Mouse (Mus musculus) CH12.LX (cell line): ENCODE data around the gene Gm9803. TPM values are rescaled to one million over a fixed set of nuclear protein-coding genes. Genes with fewer than 3 reads are reported as not detected.

Source experiments
- DNase-seq: peaks from one replicate; pipeline ENCODE4 v3.0.0-alpha.2; 2013; ENCODE audit errors: extremely low read depth
- H3K27ac ChIP-seq: 2 replicates; pipeline ENCODE4 v1.5.1; 2012; ENCODE audit warnings: low read depth, mild to moderate bottlenecking, control low read depth, moderate library complexity; ENCODE audit not compliant: insufficient read depth
- H3K27me3 ChIP-seq: replicated peaks from 2 replicates; pipeline ENCODE3; 2012; ENCODE audit warnings: inconsistent platforms
- H3K36me3 ChIP-seq, 2 experiments: replicated peaks in 1 of 2; 2 replicates each; pipeline versions ENCODE3 to v1.6.1; 2012; ENCODE audit warnings: inconsistent platforms in 1 of 2, low read length in 1 of 2, mild to moderate bottlenecking in 1 of 2, mixed read lengths in 1 of 2, moderate library complexity in 1 of 2; ENCODE audit not compliant: control insufficient read depth in 1 of 2, insufficient read depth in 1 of 2
- H3K4me1 ChIP-seq, 2 experiments: 2 replicates each; pipeline ENCODE4 v1.6.1; 2012; ENCODE audit warnings: inconsistent platforms in 1 of 2, moderate library complexity in 1 of 2; ENCODE audit not compliant: insufficient read depth in 2 of 2, control insufficient read depth in 1 of 2
- H3K4me2 ChIP-seq: 2 replicates; pipeline ENCODE4 v1.6.1; 2012; ENCODE audit warnings: low read depth, mild to moderate bottlenecking, control low read depth; ENCODE audit not compliant: poor library complexity, insufficient read depth, severe bottlenecking
- H3K4me3 ChIP-seq, 3 experiments: fragments of 150-350 bp in 1 of 3; sonication (generic) in 1 of 3; replicated peaks in 1 of 3; 2 replicates each; pipeline versions ENCODE3 to v1.5.1; 2011 to 2012; ENCODE audit warnings: low read depth in 2 of 3, low read length in 2 of 3, mild to moderate bottlenecking in 2 of 3, moderate library complexity in 2 of 3, control low read depth in 1 of 3, improper control_type of control experiment in 1 of 3, inconsistent platforms in 1 of 3, mixed read lengths in 1 of 3; ENCODE audit not compliant: poor library complexity in 1 of 3
- H3K79me2 ChIP-seq: replicated peaks from 2 replicates; pipeline ENCODE4 v1.6.1; 2012; ENCODE audit warnings: mild to moderate bottlenecking, moderate library complexity; ENCODE audit not compliant: control insufficient read depth, poor library complexity, insufficient read depth, severe bottlenecking; ENCODE audit errors: extremely low read depth
- H3K9ac ChIP-seq: 2 replicates; pipeline ENCODE4 v1.6.1; 2012; ENCODE audit warnings: low read depth, mild to moderate bottlenecking, control low read depth, moderate library complexity; ENCODE audit not compliant: insufficient read depth
- H3K9me3 ChIP-seq: replicated peaks from 2 replicates; pipeline ENCODE3; 2012; ENCODE audit warnings: low read length, inconsistent platforms, mixed read lengths
- CHD1 ChIP-seq: IDR thresholded peaks from 2 replicates; pipeline ENCODE4 v1.6.1; 2012; ENCODE audit warnings: low read depth, low read length, improper control_type of control experiment, inconsistent platforms
- CTCF ChIP-seq, 2 experiments: IDR thresholded peaks in 1 of 2; conservative IDR thresholded peaks in 1 of 2; 2 replicates each; pipeline ENCODE4 v1.5.1; 2011 to 2012; ENCODE audit warnings: low read depth in 2 of 2, low read length in 2 of 2, improper control_type of control experiment in 1 of 2, inconsistent platforms in 1 of 2, mild to moderate bottlenecking in 1 of 2, moderate library complexity in 1 of 2
- EP300 ChIP-seq: IDR thresholded peaks from 2 replicates; pipeline ENCODE4 v1.6.1; 2011; ENCODE audit warnings: low read length, improper control_type of control experiment
- KAT2A ChIP-seq: IDR thresholded peaks from 2 replicates; pipeline ENCODE4 v1.6.1; 2012; ENCODE audit warnings: low read length, improper control_type of control experiment, inconsistent platforms; ENCODE audit not compliant: insufficient replicate concordance
- MAFK ChIP-seq: IDR thresholded peaks from 2 replicates; pipeline ENCODE4 v1.6.1; 2011; ENCODE audit warnings: low read length, improper control_type of control experiment; ENCODE audit not compliant: insufficient replicate concordance
- MAX ChIP-seq: IDR thresholded peaks from 2 replicates; pipeline ENCODE4 v1.6.1; 2011; ENCODE audit warnings: low read length, improper control_type of control experiment
- MAZ ChIP-seq: IDR thresholded peaks from 2 replicates; pipeline ENCODE4 v1.6.1; 2012; ENCODE audit warnings: low read depth, mild to moderate bottlenecking, inconsistent platforms, low read length, improper control_type of control experiment, moderate library complexity
- MEF2A ChIP-seq: IDR thresholded peaks from 2 replicates; pipeline ENCODE4 v1.6.1; 2014; ENCODE audit warnings: low read depth, mild to moderate bottlenecking, inconsistent platforms, low read length, improper control_type of control experiment, borderline replicate concordance
- MXI1 ChIP-seq: IDR thresholded peaks from 2 replicates; pipeline ENCODE4 v1.6.1; 2011; ENCODE audit warnings: mild to moderate bottlenecking, low read depth, low read length, improper control_type of control experiment
- MYC ChIP-seq: IDR thresholded peaks from 2 replicates; pipeline ENCODE4 v1.6.1; 2011; ENCODE audit warnings: low read depth, mild to moderate bottlenecking, improper control_type of control experiment, low read length
- NRF1 ChIP-seq: IDR thresholded peaks from 2 replicates; pipeline ENCODE4 v1.6.1; 2014; ENCODE audit warnings: low read depth, mild to moderate bottlenecking, inconsistent platforms, low read length, improper control_type of control experiment, moderate library complexity
- PAX5 ChIP-seq: IDR thresholded peaks from 2 replicates; pipeline ENCODE4 v1.6.1; 2012; ENCODE audit warnings: low read length, inconsistent platforms, mixed read lengths
- POLR2AphosphoS2 ChIP-seq: IDR thresholded peaks from 2 replicates; pipeline ENCODE4 v1.6.1; 2011; ENCODE audit warnings: low read depth, low read length, improper control_type of control experiment
- RAD21 ChIP-seq: IDR thresholded peaks from 2 replicates; pipeline ENCODE4 v1.6.1; 2011; ENCODE audit warnings: low read depth, mild to moderate bottlenecking, low read length, improper control_type of control experiment, moderate library complexity
- SIN3A ChIP-seq: IDR thresholded peaks from 2 replicates; pipeline ENCODE4 v1.6.1; 2012; ENCODE audit warnings: low read length, improper control_type of control experiment, inconsistent platforms
- SMC3 ChIP-seq: IDR thresholded peaks from 2 replicates; pipeline ENCODE4 v1.6.1; 2011; ENCODE audit warnings: low read depth, low read length, improper control_type of control experiment
- TBP ChIP-seq: conservative IDR thresholded peaks from 2 replicates; pipeline ENCODE4 v1.6.1; 2011; ENCODE audit warnings: low read depth, low read length, improper control_type of control experiment
- TCF12 ChIP-seq: IDR thresholded peaks from 2 replicates; pipeline ENCODE4 v1.6.1; 2014; ENCODE audit warnings: low read depth, mild to moderate bottlenecking, inconsistent platforms, low read length, improper control_type of control experiment
- UBTF ChIP-seq: IDR thresholded peaks from 2 replicates; pipeline ENCODE4 v1.6.1; 2012; ENCODE audit warnings: low read depth, mild to moderate bottlenecking, inconsistent platforms, low read length, improper control_type of control experiment, moderate library complexity
- USF2 ChIP-seq: conservative IDR thresholded peaks from 2 replicates; pipeline ENCODE4 v1.6.1; 2011; ENCODE audit warnings: low read depth, low read length, improper control_type of control experiment
- ZC3H11A ChIP-seq: IDR thresholded peaks from 2 replicates; pipeline ENCODE4 v1.6.1; 2012; ENCODE audit warnings: low read depth, mild to moderate bottlenecking, inconsistent platforms, low read length, improper control_type of control experiment
- dilution Hi-C: fragments of 300-500 bp; cut with MboI; formaldehyde crosslinking; loops from 2 replicates; pipeline ENCODE4 v1.14.3; 2020; ENCODE audit warnings: low sequenced_read_pairs; ENCODE audit not compliant: extremely low pct_unique_long_range_greater_than_20kb, extremely low pct_ligation_motif_present
- in situ Hi-C: fragments of 300-500 bp; cut with MboI; formaldehyde crosslinking; loops from 3 replicates; pipeline ENCODE4 v1.14.3; 2019; ENCODE audit warnings: low sequenced_read_pairs, low pct_ligation_motif_present, low pct_unique_long_range_greater_than_20kb, mixed read lengths
- polyA plus RNA-seq: library from polyadenylated mRNA; unstranded; fragments of >175 nt; gene quantifications from 2 replicates; pipeline ENCODE4 v1.2.1, GENCODE M21; 2012; ENCODE audit warnings: low read depth; ENCODE audit not compliant: insufficient read length
- total RNA-seq, 2 experiments: library from RNA; depleted of rRNA; stranded (reverse); fragments of 300-350 nt in 1 of 2; fragments of >200 nt in 1 of 2; gene quantifications; 2 replicates each; pipeline ENCODE4 v1.2.3; 2012 to 2014

Gm9803 gene
- total and polyA plus RNA-seq, 3 experiments, result 23.2 to 120 (median 99.7) TPM

DNA sequence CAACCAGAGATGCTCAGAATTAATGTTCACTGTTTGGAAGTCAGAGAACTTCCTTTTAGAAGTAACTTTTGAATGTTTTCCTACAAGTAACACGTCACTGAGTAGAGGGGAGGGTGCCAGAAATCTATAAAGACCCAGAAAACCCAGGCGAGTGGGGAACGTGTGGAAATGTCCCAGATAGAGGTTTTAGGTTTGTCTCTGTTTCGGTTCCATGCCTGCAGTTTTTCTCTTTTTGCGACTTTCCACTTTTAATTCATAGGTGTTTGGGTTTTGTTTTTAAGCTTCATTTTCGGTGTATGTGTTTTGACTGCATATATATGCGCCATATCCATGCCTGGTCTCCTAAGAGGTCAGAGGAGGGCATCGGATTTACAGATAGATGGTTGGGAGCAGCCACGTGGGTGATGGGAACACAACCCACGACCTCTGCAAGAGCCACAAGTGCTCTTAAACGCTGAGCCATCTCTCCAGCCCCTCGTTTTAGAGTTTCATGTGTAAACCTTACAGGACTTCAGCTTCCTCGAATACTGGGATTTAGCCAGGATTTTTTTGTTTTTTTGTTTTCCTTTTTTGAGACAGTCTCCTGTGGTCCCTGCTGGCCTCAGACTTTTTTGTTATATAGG is 43.5 kb upstream of the Gm9803 start:
- H3K36me3 ChIP-seq, result no peaks in the 10 kb centered on the region
- peak overlapping the region; percentile 94 for H3K4me2 ChIP-seq
- peaks cover 43% of the 10 kb centered on the region for H3K79me2 ChIP-seq
- no peaks in the 10 kb centered on the region for H3K27me3 ChIP-seq
- H3K4me3 ChIP-seq, result peak overlapping the region; percentile 41 to 99 (median 85)
- no peak for DNase-seq
- no peaks in the 10 kb centered on the region for H3K9me3 ChIP-seq
- peaks cover 17 to 57% of the 10 kb centered on the region in 2 experiments for H3K4me1 ChIP-seq
- peak overlapping the region; percentile 92 for H3K9ac ChIP-seq
- in situ Hi-C loops (loop anchor here (5.0 kb wide), 1 partner anchor 52 kb away; no protein-coding TSS in a partner anchor), dilution Hi-C loops (no loop called here)
- peak overlapping the region; percentile 38; the same call in 1 of the 2 replicates for H3K27ac ChIP-seq
- TF ChIP-seq SIN3A, result 0 out of 2 replicates have a peak, but pooled peaks have one; percentile 41
- TF ChIP-seq MXI1, result peak; percentile 50
- TF ChIP-seq MAZ, result no peak
- no peak for TF ChIP-seq UBTF
- TF ChIP-seq EP300, result no peak
- no peak for TF ChIP-seq TCF12
- TF ChIP-seq MYC, result peak; percentile 83
- TF ChIP-seq MAFK, result no peak
- TF ChIP-seq CTCF (conservative IDR thresholded peaks at IDR 0.05 in 1 of 2, IDR thresholded peaks at IDR 0.05 in 1 of 2; ENCODE audit: low read depth in 2 of 2, low read length in 2 of 2), result no peak
- TF ChIP-seq KAT2A, result no peak
- TF ChIP-seq MEF2A, result no peak
- TF ChIP-seq NRF1, result no peak
- TF ChIP-seq PAX5, result no peak
- TF ChIP-seq RAD21, result no peak
- no peak for TF ChIP-seq ZC3H11A
- no peak for TF ChIP-seq USF2
- TF ChIP-seq CHD1, result 0 out of 2 replicates have a peak, but pooled peaks have one; percentile 49
- no peak for TF ChIP-seq SMC3
- TF ChIP-seq TBP, result no peak
- no peak for TF ChIP-seq POLR2AphosphoS2

DNA sequence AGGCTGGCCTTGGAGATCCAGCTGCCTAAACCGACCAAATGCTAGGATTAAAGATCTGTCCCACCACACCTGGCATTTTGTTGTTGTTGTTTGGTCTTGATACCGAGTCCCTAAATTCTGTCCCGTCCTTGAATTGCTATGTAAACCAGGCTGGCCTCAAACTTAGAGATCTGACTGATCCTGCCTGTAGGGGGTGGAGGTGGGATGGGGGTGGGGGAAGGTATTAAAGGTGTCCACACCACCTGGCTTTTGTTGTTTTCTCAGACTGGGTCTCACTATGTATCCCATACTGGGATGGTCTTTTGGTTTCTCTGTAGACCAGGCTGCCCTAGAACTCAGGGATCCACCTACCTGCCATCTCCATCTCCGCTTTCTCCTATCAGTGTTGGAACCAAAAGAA is 42.7 kb upstream of the Gm9803 start:
- no peaks in the 10 kb centered on the region for H3K9me3 ChIP-seq
- dilution Hi-C loops, result no loop called here
- peaks cover 19 to 60% of the 10 kb centered on the region in 2 experiments for H3K4me1 ChIP-seq
- peaks cover 51% of the 10 kb centered on the region for H3K79me2 ChIP-seq
- DNase-seq, result no peak
- H3K9ac ChIP-seq, result peak overlapping the region; percentile 92; the same call in 1 of the 2 replicates
- H3K4me3 ChIP-seq, result no peak overlapping the region
- no peaks in the 10 kb centered on the region for H3K36me3 ChIP-seq
- H3K27me3 ChIP-seq, result no peaks in the 10 kb centered on the region
- H3K27ac ChIP-seq, result no peak overlapping the region
- peak overlapping the region; percentile 47 for H3K4me2 ChIP-seq
- TF ChIP-seq MAX (no peak), CTCF (conservative IDR thresholded peaks at IDR 0.05 in 1 of 2, IDR thresholded peaks at IDR 0.05 in 1 of 2; ENCODE audit: low read depth in 2 of 2, low read length in 2 of 2) (peak in 1 of 2 experiments; percentile 16; a peak in 2 of 4 replicates)
- TF ChIP-seq, all 38 proteins: peak for 1
- in situ Hi-C loops, result loop anchor here (5.0 kb wide), 1 partner anchor 51 kb away; no protein-coding TSS in a partner anchor
